Mouse (Mus musculus): Measurements from ENCODE around the gene Rimkla. TPM values are rescaled to one million over a fixed set of nuclear protein-coding genes. Genes with fewer than 3 reads are reported as not detected.

Gene Rimkla
- total and polyA plus RNA-seq, 3 experiments: not detected

DNA sequence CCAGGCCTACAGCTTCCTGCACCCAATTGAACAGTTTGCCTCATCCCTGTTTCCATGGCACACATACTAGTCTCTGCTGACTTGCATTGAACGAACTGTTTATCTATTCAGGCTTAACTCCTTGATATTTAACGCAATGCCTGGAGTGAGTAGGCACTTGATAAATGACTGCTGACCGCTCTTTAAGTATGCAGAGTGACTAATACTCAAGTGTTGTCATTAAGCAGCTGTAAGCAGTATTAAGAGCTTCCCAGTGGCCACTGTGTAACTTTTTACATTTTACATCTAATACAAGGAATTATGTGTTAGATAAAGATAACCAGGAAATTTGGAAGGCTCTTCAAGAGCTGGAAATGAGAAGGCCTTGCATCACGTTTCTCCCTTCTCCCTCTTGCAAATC is 42.7 kb upstream of the Rimkla start:
- no peak for DNase-seq (ENCODE audit: low read depth, low spot score)
- Histone ChIP-seq H3K9me3 (replicated peaks; ENCODE audit: insufficient read depth, low read length) (no peaks in the 10 kb centered on the region), H3K9ac (ENCODE audit: control insufficient read depth, low read depth, low read length, poor library complexity, severe bottlenecking) (no peak overlapping the region), H3K27me3 (ENCODE audit: control insufficient read depth in 1 of 2, insufficient read depth in 2 of 2, low read length in 2 of 2) (no peaks in the 10 kb centered on the region), H3K4me3 (ENCODE audit: control insufficient read depth in 1 of 2, insufficient read depth in 1 of 2, low read depth in 2 of 2, low read length in 2 of 2) (no peak overlapping the region), H3K36me3 (ENCODE audit: control insufficient read depth in 1 of 2, insufficient read depth in 2 of 2, low read length in 2 of 2) (peaks cover 0 to 8% of the 10 kb centered on the region in 2 experiments; a peak in 2 of 4 replicates), H3K79me2 (ENCODE audit: control insufficient read depth, insufficient read depth, low read length, poor library complexity) (peaks cover 10% of the 10 kb centered on the region), H3K27ac (ENCODE audit: control insufficient read depth, low read depth, low read length) (no peak overlapping the region), H3K4me1 (ENCODE audit: control insufficient read depth in 1 of 2, insufficient read depth in 2 of 2, low read length in 2 of 2) (peaks cover 4 to 12% of the 10 kb centered on the region in 2 experiments; a peak in 3 of 4 replicates)
- TF ChIP-seq UBTF (IDR thresholded peaks at IDR 0.05; ENCODE audit: borderline replicate concordance, insufficient read depth, low read depth, low read length): no peak
- no peak for TF ChIP-seq MEF2A (IDR thresholded peaks at IDR 0.05; ENCODE audit: extremely low read depth, insufficient replicate concordance, low read depth, low read length, poor library complexity, severe bottlenecking)

DNA sequence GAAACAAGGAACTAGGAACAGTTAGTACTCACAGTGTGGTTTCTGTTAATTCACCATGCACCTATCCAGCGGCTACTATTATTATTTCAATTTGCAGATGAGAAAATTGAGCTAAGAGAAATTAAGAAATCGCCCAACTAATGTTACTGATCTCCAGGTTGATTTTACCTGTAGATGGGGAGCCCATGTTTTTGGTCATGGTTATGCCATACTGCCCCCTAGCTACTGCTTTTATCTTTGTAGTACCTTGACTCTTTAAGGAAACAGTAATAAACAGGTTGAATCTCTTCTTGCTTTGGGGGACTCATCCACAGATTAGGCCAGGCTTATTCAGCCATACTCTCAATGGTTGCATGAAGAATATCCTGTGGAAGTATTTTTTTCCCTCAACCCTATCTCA is 39.4 kb upstream of the Rimkla start:
- H3K79me2 ChIP-seq (ENCODE audit: control insufficient read depth, insufficient read depth, low read length, poor library complexity): no peaks in the 10 kb centered on the region
- DNase-seq (ENCODE audit: low read depth, low spot score): no peak
- no peak overlapping the region for H3K4me3 ChIP-seq (ENCODE audit: control insufficient read depth in 1 of 2, insufficient read depth in 1 of 2, low read depth in 2 of 2, low read length in 2 of 2)
- TF ChIP-seq RAD21 (IDR thresholded peaks at IDR 0.05; ENCODE audit: low read depth, low read length) (peak; percentile 13), USF1 (IDR thresholded peaks at IDR 0.05; ENCODE audit: low read depth, low read length) (no peak), NRF1 (IDR thresholded peaks at IDR 0.05; ENCODE audit: insufficient read depth, low read depth, low read length, poor library complexity, severe bottlenecking) (no peak), ZNF384 (IDR thresholded peaks at IDR 0.05; ENCODE audit: low read depth, low read length) (no peak), CTCF (IDR thresholded peaks at IDR 0.05 in 2 of 3, conservative IDR thresholded peaks at IDR 0.05 in 1 of 3; ENCODE audit: control insufficient read depth in 1 of 3, insufficient read depth in 1 of 3, low read depth in 2 of 3, low read length in 3 of 3, poor library complexity in 1 of 3, severe bottlenecking in 1 of 3) (peak in 1 of 3 experiments; percentile 34; a peak in 2 of 6 replicates), SIN3A (IDR thresholded peaks at IDR 0.05; ENCODE audit: low read length) (no peak), GATA1 (IDR thresholded peaks at IDR 0.05; ENCODE audit: low read depth, low read length) (no peak)
- H3K27ac ChIP-seq (ENCODE audit: control insufficient read depth, low read depth, low read length): no peak overlapping the region
- no peaks in the 10 kb centered on the region for H3K9me3 ChIP-seq (replicated peaks; ENCODE audit: insufficient read depth, low read length)
- no peak overlapping the region for H3K9ac ChIP-seq (ENCODE audit: control insufficient read depth, low read depth, low read length, poor library complexity, severe bottlenecking)
- H3K36me3 ChIP-seq (ENCODE audit: control insufficient read depth in 1 of 2, insufficient read depth in 2 of 2, low read length in 2 of 2): peaks cover 0 to under 1% of the 10 kb centered on the region in 2 experiments; a peak in 1 of 4 replicates
- no peaks in the 10 kb centered on the region for H3K27me3 ChIP-seq (ENCODE audit: control insufficient read depth in 1 of 2, insufficient read depth in 2 of 2, low read length in 2 of 2)
- peaks cover 0 to 5% of the 10 kb centered on the region in 2 experiments; a peak in 1 of 4 replicates for H3K4me1 ChIP-seq (ENCODE audit: control insufficient read depth in 1 of 2, insufficient read depth in 2 of 2, low read length in 2 of 2)

GRCm38 (mm10) chr4:119526329-119526845 is 34.0 kb upstream of the Rimkla start:
- Histone ChIP-seq H3K79me2 (ENCODE audit: control insufficient read depth, insufficient read depth, low read length, poor library complexity) (no peaks in the 10 kb centered on the region), H3K9me3 (replicated peaks; ENCODE audit: insufficient read depth, low read length) (no peaks in the 10 kb centered on the region), H3K4me3 (ENCODE audit: control insufficient read depth in 1 of 2, insufficient read depth in 1 of 2, low read depth in 2 of 2, low read length in 2 of 2) (no peak overlapping the region), H3K27me3 (ENCODE audit: control insufficient read depth in 1 of 2, insufficient read depth in 2 of 2, low read length in 2 of 2) (peaks cover 0 to 2% of the 10 kb centered on the region in 2 experiments; a peak in 1 of 4 replicates), H3K36me3 (ENCODE audit: control insufficient read depth in 1 of 2, insufficient read depth in 2 of 2, low read length in 2 of 2) (peaks cover 0 to 6% of the 10 kb centered on the region in 2 experiments; a peak in 2 of 4 replicates), H3K27ac (ENCODE audit: control insufficient read depth, low read depth, low read length) (no peak overlapping the region), H3K9ac (ENCODE audit: control insufficient read depth, low read depth, low read length, poor library complexity, severe bottlenecking) (no peak overlapping the region), H3K4me1 (ENCODE audit: control insufficient read depth in 1 of 2, insufficient read depth in 2 of 2, low read length in 2 of 2) (peaks cover 0 to 3% of the 10 kb centered on the region in 2 experiments; a peak in 1 of 4 replicates)
- DNase-seq (ENCODE audit: low read depth, low spot score): peak; percentile 23
- TF ChIP-seq E2F4 (IDR thresholded peaks at IDR 0.05; ENCODE audit: borderline replicate concordance, low read depth, low read length): no peak
- no peak for TF ChIP-seq MAX (IDR thresholded peaks at IDR 0.05; ENCODE audit: low read length)
- TF ChIP-seq TBP (IDR thresholded peaks at IDR 0.05; ENCODE audit: low read depth, low read length): no peak
- no peak for TF ChIP-seq TCF12 (IDR thresholded peaks at IDR 0.05; ENCODE audit: low read depth, low read length)
- no peak for TF ChIP-seq POLR2A (IDR thresholded peaks at IDR 0.05; ENCODE audit: control insufficient read depth in 1 of 2, insufficient read depth in 1 of 2, low read depth in 1 of 2, low read length in 2 of 2, poor library complexity in 1 of 2)
- no peak for TF ChIP-seq SMC3 (IDR thresholded peaks at IDR 0.05; ENCODE audit: low read depth, low read length)
- TF ChIP-seq ELF1 (IDR thresholded peaks at IDR 0.05; ENCODE audit: low read depth, low read length): 0 out of 2 replicates have a peak, but pooled peaks have one; percentile 31
- peak; percentile 49 for TF ChIP-seq GATA1 (IDR thresholded peaks at IDR 0.05; ENCODE audit: low read depth, low read length)
- 0 out of 2 replicates have a peak, but pooled peaks have one; percentile 25 for TF ChIP-seq ETS1 (IDR thresholded peaks at IDR 0.05; ENCODE audit: low read depth, low read length)
- TF ChIP-seq USF2 (IDR thresholded peaks at IDR 0.05; ENCODE audit: borderline replicate concordance in 1 of 2, insufficient read depth in 1 of 2, low read depth in 1 of 2, low read length in 2 of 2): no peak
- peak; percentile 37 to 44; a peak in 2 of 4 replicates for TF ChIP-seq EP300 (IDR thresholded peaks at IDR 0.05; ENCODE audit: low read depth in 1 of 2, low read length in 2 of 2)
- TF ChIP-seq ZNF384 (IDR thresholded peaks at IDR 0.05; ENCODE audit: low read depth, low read length): peak; percentile 92
- TF ChIP-seq USF1 (IDR thresholded peaks at IDR 0.05; ENCODE audit: low read depth, low read length): no peak
- no peak for TF ChIP-seq POLR2AphosphoS2 (IDR thresholded peaks at IDR 0.05; ENCODE audit: low read length)

Data from MEL (cell line).